Mouse (Mus musculus) embryonic facial prominence, embryonic 13.5 days (tissue): ENCODE results near the gene Sprr3. TPM values are rescaled to one million over a fixed set of nuclear protein-coding genes. Genes with fewer than 3 reads are reported as not detected.

Experiments used
- ATAC-seq: fragments of 200-750 bp; cut with Nextera tagmentation; 2 replicates; pipeline ENCODE4 v1.8.0; 2017; ENCODE audit warnings: low read depth; ENCODE audit not compliant: insufficient number of reproducible peaks, insufficient read depth, low FRiP score, low TSS enrichment
- H3K27ac ChIP-seq: fragments of 300-500 bp; sonication (generic); 2 replicates; pipeline ENCODE4 v1.5.1; 2015; ENCODE audit warnings: moderate library complexity, mild to moderate bottlenecking, inconsistent platforms
- H3K27me3 ChIP-seq: fragments of 300-500 bp; sonication (generic); 2 replicates; pipeline ENCODE4 v1.6.1; 2015; ENCODE audit warnings: mild to moderate bottlenecking, inconsistent platforms
- H3K36me3 ChIP-seq: fragments of 300-500 bp; sonication (generic); 2 replicates; pipeline ENCODE4 v1.6.1; 2015; ENCODE audit warnings: mild to moderate bottlenecking, inconsistent platforms
- H3K4me1 ChIP-seq: fragments of 300-500 bp; sonication (generic); 2 replicates; pipeline ENCODE4 v1.6.1; 2015; ENCODE audit warnings: inconsistent platforms
- H3K4me2 ChIP-seq: fragments of 300-500 bp; sonication (generic); 2 replicates; pipeline ENCODE4 v1.6.1; 2015; ENCODE audit warnings: moderate library complexity, mild to moderate bottlenecking, inconsistent platforms
- H3K4me3 ChIP-seq: fragments of 300-500 bp; sonication (generic); 2 replicates; pipeline ENCODE4 v1.5.1; 2015; ENCODE audit warnings: mild to moderate bottlenecking, inconsistent platforms
- H3K9ac ChIP-seq: fragments of 300-500 bp; sonication (generic); 2 replicates; pipeline ENCODE4 v1.6.1; 2015; ENCODE audit warnings: mild to moderate bottlenecking, inconsistent platforms
- H3K9me3 ChIP-seq: fragments of 300-500 bp; sonication (generic); 2 replicates; pipeline ENCODE4 v1.6.1; 2016; ENCODE audit warnings: inconsistent platforms
- WGBS: fragments of 180-500 bp; shearing (Covaris S2); methylation state at CpG from one replicate; pipeline ENCODE4 v1.1.7; 2015; ENCODE audit warnings: mixed read lengths; 5-methylcytosine and 5-hydroxymethylcytosine counted together
- polyA plus RNA-seq: library from polyadenylated mRNA; unstranded; fragments of >200 nt; fragmentation: Nextera tagmentation; extraction: Ambion mirVana; gene quantifications from 2 replicates; pipeline ENCODE4 v1.2.1, GENCODE M21; 2015

Gene Sprr3
- polyA plus RNA-seq, 1 experiment from 2014 or later = not detected

- H3K27ac ChIP-seq = no peak within 1 kb of the TSS
- no peaks in the 10 kb centered on the region for H3K9me3 ChIP-seq
- H3K36me3 ChIP-seq = no peaks in the 10 kb centered on the region
- no peak within 1 kb of the TSS for H3K4me3 ChIP-seq
- no peak within 1 kb of the TSS for H3K9ac ChIP-seq
- no peaks in the 10 kb centered on the region for H3K4me1 ChIP-seq
- H3K27me3 ChIP-seq = no peaks in the 10 kb centered on the region
- WGBS = 88% methylated on average over 3 of the region's 3 CpGs
- no peak for ATAC-seq
- H3K4me2 ChIP-seq = no peak within 1 kb of the TSS
Measured at GRCm38 (mm10) chr3:92438689-92439088, 19.8 kb downstream of the Sprr3 start, which contains the start of gene Sprr1b. Sprr1b (minus strand) TSS chr3:92438789.

GRCm38 (mm10) chr3:92432282-92432681 is 26.2 kb downstream of the Sprr3 start, which contains the start of gene Sprr2k:
Sprr2k (plus strand) TSS chr3:92432582.
- 68% methylated on average over 2 of the region's 2 CpGs for WGBS
- Histone ChIP-seq H3K4me3 (no peak within 1 kb of the TSS), H3K4me2 (no peak within 1 kb of the TSS), H3K4me1 (no peaks in the 10 kb centered on the region), H3K36me3 (no peaks in the 10 kb centered on the region), H3K27me3 (no peaks in the 10 kb centered on the region), H3K27ac (no peak within 1 kb of the TSS), H3K9me3 (no peaks in the 10 kb centered on the region), H3K9ac (no peak within 1 kb of the TSS)
- ATAC-seq = no peak

DNA sequence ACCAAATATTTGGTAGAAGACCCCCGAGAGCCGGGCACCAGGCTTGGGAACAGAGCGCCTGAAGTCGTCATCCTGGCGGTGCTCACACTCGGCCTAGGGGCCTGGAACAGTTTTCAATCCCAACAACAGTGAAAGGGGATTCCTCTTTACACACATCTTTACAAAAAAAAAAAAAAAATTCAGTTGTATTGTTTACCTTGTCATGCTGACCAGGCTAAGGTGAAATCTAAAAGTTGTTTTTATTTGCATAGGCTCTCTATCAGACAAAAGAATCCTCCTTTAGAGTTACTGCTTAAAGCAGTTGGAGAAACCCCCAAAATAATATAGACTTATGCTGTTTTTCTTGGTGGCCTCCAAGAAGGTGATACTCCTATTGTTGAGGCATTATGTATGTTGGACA is 29.2 kb downstream of the Sprr3 start, which contains the start of gene Gm9774:
TSS of gene Gm9774 (minus strand) at position 101 of the 400 bp plus-strand sequence.
- ATAC-seq = no peak
- Histone ChIP-seq H3K27me3 (no peaks in the 10 kb centered on the region), H3K36me3 (no peaks in the 10 kb centered on the region), H3K4me3 (no peak within 1 kb of the TSS), H3K4me1 (no peaks in the 10 kb centered on the region), H3K9ac (no peak within 1 kb of the TSS), H3K9me3 (no peaks in the 10 kb centered on the region), H3K27ac (no peak within 1 kb of the TSS), H3K4me2 (no peak within 1 kb of the TSS)
- 86% methylated on average over 6 of the region's 6 CpGs for WGBS

DNA sequence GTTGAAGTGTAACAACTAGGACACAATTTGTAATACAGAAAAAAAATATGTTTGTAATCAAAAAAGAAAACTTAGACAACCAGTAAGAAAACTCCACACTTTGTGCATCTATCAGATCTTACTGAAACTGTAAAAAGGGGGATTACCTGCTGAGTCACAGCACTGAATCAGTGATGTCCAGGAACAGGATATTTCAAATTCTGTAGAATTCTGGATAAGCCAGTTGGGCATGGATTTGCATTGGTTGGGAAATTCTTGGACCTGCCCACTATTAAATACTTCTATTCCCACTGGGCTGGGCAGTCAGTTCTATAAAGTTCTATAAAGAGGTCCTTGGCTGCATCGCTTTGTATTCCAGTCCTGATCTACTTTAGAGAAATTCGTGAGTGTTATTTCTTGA is 40.7 kb downstream of the Sprr3 start, which contains the start of gene Sprr2j-ps:
TSS of gene Sprr2j-ps (plus strand) at position 301 of the 400 bp plus-strand sequence.
- Histone ChIP-seq H3K27ac (no peak within 1 kb of the TSS), H3K36me3 (no peaks in the 10 kb centered on the region), H3K4me3 (no peak within 1 kb of the TSS), H3K9ac (no peak within 1 kb of the TSS), H3K9me3 (no peaks in the 10 kb centered on the region), H3K4me1 (no peaks in the 10 kb centered on the region), H3K4me2 (no peak within 1 kb of the TSS), H3K27me3 (no peaks in the 10 kb centered on the region)
- 95% methylated on average over 2 of the region's 2 CpGs for WGBS
- no peak for ATAC-seq

- H3K9ac ChIP-seq = no peak within 1 kb of the TSS
- no peaks in the 10 kb centered on the region for H3K27me3 ChIP-seq
- H3K9me3 ChIP-seq = no peaks in the 10 kb centered on the region
- no peak within 1 kb of the TSS for H3K27ac ChIP-seq
- H3K4me1 ChIP-seq = no peaks in the 10 kb centered on the region
- ATAC-seq = no peak
- H3K36me3 ChIP-seq = no peaks in the 10 kb centered on the region
- H3K4me2 ChIP-seq = no peak within 1 kb of the TSS
- WGBS = 87% methylated on average over 2 of the region's 2 CpGs
- no peak within 1 kb of the TSS for H3K4me3 ChIP-seq
Measured at GRCm38 (mm10) chr3:92407691-92408090, 50.8 kb downstream of the Sprr3 start, which contains the start of gene Sprr2i. Sprr2i (plus strand) TSS chr3:92407991.

Other genes with a start within 250 kb of the Sprr3 start
- gene Sprr2a1, start 242.9 kb downstream of the Sprr3 start, polyA plus RNA-seq = 0.26 TPM in 1 of 2 replicates, not detected in the other
- gene Sprr2a2, start 242.8 kb downstream of the Sprr3 start, polyA plus RNA-seq = 21.6 TPM in 1 of 2 replicates, not detected in the other
- 0.56 TPM in 1 of 2 replicates, not detected in the other for gene Sprr2a3, start 173.3 kb downstream of the Sprr3 start, polyA plus RNA-seq
- not detected in 2 replicates for gene Sprr2b, start 142.1 kb downstream of the Sprr3 start, polyA plus RNA-seq
- gene Sprr2d, start 119.6 kb downstream of the Sprr3 start, polyA plus RNA-seq = not detected in 2 replicates
- not detected in 2 replicates for gene Sprr2e, start 106.6 kb downstream of the Sprr3 start, polyA plus RNA-seq
- gene Sprr2f, start 93.5 kb downstream of the Sprr3 start, polyA plus RNA-seq = not detected in 2 replicates
- not detected in 2 replicates for gene Sprr2h, start 73.0 kb downstream of the Sprr3 start, polyA plus RNA-seq
- not detected in 2 replicates for gene Sprr2i, start 50.7 kb downstream of the Sprr3 start, polyA plus RNA-seq
- not detected in 2 replicates for gene Sprr2j-ps, start 40.6 kb downstream of the Sprr3 start, polyA plus RNA-seq
- gene Gm9774, start 29.3 kb downstream of the Sprr3 start, polyA plus RNA-seq = 10.1 and 18.9 TPM in 2 replicates
- not detected in 2 replicates for gene Sprr2k, start 26.1 kb downstream of the Sprr3 start, polyA plus RNA-seq
- gene Sprr1b, start 19.9 kb downstream of the Sprr3 start, polyA plus RNA-seq = 1.0 TPM in 1 of 2 replicates, not detected in the other
- gene Sprr1a, start 27.2 kb upstream of the Sprr3 start, polyA plus RNA-seq = 21.6 and 26.7 TPM in 2 replicates
- gene Sprr4, start 41.8 kb upstream of the Sprr3 start, polyA plus RNA-seq = not detected in 2 replicates
- not detected in 2 replicates for gene 2310046K23Rik, start 75.8 kb upstream of the Sprr3 start, polyA plus RNA-seq
- gene Ivl, start 115.0 kb upstream of the Sprr3 start, polyA plus RNA-seq = 0.14 TPM in 1 of 2 replicates, not detected in the other
- not detected in 2 replicates for gene Smcp, start 130.3 kb upstream of the Sprr3 start, polyA plus RNA-seq
- not detected in 2 replicates for gene 2210017I01Rik, start 148.8 kb upstream of the Sprr3 start, polyA plus RNA-seq
- gene Lce6a, start 162.9 kb upstream of the Sprr3 start, polyA plus RNA-seq = not detected in 2 replicates
- gene Lce1a1, start 189.6 kb upstream of the Sprr3 start, polyA plus RNA-seq = not detected in 2 replicates
- gene Lce1b, start 198.2 kb upstream of the Sprr3 start, polyA plus RNA-seq = not detected in 2 replicates
- gene Lce1a2, start 211.6 kb upstream of the Sprr3 start, polyA plus RNA-seq = not detected in 2 replicates
- not detected in 2 replicates for gene Lce1c, start 220.5 kb upstream of the Sprr3 start, polyA plus RNA-seq
- not detected in 2 replicates for gene Lce1d, start 228.5 kb upstream of the Sprr3 start, polyA plus RNA-seq